Mouse (Mus musculus) lung, postnatal 36 days (tissue): ENCODE measurements at regions not wholly inside any gene's neighbourhood (a gene's known extent, or its start where the extent isn't known, plus 50 kb on each side); places are given as distances from the start of the nearest gene placed in this dataset.
A peak's percentile ranks its signal among the peaks of the same experiment; 100 is the strongest.

Experiments
- DNase-seq: peaks from one replicate; pipeline ENCODE4 v3.0.0; 2022; ENCODE audit warnings: mixed read lengths

DNA sequence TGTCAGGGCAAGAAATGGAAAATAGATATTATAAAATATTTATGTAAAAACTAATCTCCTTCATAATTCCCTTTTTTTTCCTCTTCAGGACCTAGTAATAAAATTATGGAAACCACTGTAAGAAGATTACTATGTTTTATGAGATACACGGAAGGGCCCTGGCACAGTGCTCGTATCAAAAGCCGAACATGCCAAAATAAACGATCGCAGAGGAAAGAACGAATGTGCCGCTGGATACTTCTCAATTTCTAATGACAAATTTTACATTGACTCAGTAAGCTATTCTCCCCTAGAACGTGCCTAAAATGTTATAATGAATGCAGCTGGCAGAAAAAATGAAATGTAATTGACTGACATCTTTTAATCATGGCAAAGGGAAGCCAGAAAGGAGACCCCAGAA is 257.4 kb upstream of the Daam1 start:
- no peak for DNase-seq

DNA sequence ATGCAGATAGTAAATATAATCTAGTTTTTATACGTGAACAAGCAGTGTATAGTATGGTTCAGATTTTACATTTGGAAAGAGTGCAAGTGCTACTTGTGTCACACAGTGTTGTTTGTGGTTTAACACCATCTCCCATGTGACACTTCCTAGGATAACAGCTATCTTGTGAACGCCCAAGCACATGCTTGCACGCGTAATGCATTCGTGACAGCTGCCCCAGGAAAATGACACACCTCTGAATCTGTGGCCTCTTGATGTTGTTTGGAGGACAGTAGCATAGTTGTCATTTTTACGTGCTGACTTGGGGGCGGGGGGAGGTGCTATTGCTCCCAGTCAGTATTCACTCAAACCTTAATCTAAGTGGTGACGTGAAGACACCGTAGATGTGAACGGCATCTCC is 256.2 kb upstream of the Daam1 start:
- no peak for DNase-seq

DNA sequence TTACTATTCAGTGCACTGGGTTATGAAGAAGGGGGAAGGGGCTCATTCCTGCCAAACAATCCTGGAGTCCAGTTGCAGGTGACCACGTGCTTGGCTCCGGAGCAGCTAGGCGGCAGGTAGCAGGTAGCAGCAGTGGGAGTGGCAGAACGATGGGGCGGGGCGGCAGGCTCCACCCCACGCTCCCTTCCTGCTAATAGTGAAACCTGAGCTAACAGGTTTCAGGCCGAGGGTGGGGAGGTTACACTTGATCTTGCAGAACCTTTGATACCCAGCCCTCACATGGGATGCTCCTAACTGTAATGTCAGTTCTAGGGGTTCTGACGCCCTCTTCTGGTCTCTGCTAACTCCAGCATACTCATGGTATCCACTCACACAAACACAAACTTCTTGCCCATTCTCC is 253.5 kb upstream of the Daam1 start:
- peak; percentile 73 for DNase-seq

GRCm38 (mm10) chr12:71578006-71578405 is 252.9 kb upstream of the Daam1 start:
- DNase-seq: no peak

DNA sequence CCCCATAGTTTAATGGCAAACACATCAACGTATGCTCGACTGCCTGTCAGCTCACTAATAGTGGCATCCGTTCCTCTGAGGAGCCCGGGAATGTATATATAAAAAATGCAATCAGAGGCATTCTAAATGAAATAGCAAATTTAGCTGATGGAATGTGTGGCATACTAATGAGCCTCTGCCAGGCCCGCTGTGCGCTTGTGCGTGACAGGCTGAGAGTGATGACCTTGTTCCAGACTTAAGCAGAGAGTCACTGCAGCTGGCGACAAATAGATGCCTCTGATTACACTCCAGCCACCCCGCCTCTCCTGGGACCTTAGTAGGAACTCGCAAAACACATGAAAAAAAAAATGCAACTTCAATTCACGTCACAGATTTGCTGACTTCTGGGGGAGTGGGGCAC is 252.0 kb upstream of the Daam1 start:
- DNase-seq: no peak

GRCm38 (mm10) chr12:71580532-71581290 is 250.2 kb upstream of the Daam1 start:
- DNase-seq: no peak

DNA sequence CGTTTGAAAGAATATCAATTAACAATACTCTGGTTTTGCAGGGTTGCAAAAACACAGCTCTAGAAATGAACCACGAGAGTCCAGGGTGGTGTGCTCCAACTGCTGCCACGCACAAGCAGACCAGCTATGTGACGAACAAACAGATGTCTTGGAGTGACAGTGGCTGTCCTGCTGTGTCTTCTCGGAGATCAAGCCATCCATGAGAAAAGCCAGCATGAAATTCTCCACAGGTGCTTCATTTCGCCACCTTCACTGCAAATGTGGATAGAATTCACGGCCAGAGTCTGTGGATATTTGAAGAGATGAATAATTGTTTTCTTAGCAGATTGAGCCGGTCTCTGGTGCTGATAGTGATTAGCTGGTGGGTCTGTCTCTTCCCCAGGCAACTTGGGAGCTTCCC is 246.3 kb upstream of the Daam1 start:
- DNase-seq: no peak

GRCm38 (mm10) chr12:71598641-71599040 is 232.2 kb upstream of the Daam1 start:
- no peak for DNase-seq

GRCm38 (mm10) chr12:71601091-71601690 is 229.7 kb upstream of the Daam1 start:
- DNase-seq: no peak

DNA sequence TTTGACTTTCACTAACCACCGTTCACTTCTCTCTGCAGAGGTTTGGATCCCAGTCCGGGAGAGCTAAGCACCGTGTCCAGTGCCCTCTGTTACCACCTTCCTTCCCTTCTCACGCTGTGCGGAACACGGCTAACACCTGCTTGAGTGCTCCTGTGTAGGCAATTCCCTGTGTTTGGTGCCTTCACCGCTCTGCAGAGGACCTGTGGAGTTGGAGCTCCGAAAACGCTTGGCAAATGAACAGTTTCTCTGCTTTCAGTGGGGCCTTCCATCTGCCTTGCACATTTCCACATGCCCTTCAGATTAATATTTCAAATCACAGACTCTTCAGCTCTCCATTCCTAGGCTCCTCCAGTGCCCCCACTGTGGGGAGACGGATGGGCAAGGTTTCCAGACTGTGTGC is 227.7 kb upstream of the Daam1 start:
- no peak for DNase-seq

DNA sequence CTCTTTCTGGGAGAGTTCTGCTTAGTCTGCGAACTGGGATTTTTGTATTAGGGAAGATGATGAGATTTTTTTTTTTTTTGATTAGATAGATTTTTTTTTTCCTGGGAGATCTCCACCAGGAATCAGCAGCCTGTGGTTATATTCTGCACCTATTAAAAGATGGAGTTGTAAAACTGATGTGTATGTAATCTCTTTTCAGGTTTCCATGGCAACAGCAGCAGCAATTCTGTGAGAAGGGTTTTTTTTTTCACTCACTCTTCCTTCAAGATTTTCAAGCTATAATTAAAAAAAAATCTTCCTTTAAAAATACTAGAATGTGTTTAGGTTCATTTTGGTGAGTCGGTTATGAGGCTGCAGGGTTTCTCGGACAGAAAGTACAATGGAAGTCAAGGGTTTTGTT is 224.5 kb upstream of the Daam1 start:
- DNase-seq: no peak

GRCm38 (mm10) chr12:71607966-71608365 is 222.9 kb upstream of the Daam1 start:
- DNase-seq: no peak

DNA sequence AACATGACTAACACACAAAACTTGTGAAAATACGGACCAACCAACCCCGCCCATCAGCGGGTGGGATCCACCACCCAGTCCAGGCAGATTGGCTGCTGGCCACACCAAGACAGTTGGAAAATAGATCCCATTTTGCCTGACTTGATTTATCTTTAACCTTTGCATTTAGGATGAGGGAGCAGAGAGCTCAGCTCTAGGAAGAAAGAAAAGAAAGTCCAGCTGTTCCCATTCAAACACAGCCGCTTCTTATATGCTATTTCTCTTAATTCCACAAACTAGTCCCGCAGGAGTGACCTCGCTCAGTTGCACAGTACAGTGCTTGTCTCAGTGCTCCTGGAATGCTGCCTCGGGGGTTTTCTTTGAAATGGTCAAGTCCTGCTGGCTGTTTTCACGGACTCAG is 217.6 kb upstream of the Daam1 start:
- DNase-seq: peak; percentile 30

GRCm38 (mm10) chr12:71614945-71615344 is 215.9 kb upstream of the Daam1 start:
- no peak for DNase-seq

DNA sequence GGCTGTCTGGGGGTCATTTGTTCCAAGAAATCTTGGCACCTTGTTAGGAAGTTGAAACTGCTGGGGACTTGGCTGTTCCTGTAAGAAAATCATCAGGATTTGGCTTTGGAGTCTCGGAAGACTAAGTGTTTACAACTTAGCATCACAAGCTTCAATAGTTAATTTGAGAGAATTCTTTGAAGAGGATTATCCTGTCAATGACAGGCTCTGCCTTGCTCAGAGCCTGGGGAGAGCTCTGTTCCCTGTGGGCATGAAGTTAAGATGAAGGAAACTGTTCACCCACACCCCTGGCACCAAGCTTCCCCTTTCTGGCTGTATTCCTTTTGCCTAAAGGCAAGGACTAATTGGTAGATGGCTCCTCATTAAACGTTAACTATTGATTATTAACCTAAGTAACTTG is 215.5 kb upstream of the Daam1 start:
- DNase-seq: no peak

DNA sequence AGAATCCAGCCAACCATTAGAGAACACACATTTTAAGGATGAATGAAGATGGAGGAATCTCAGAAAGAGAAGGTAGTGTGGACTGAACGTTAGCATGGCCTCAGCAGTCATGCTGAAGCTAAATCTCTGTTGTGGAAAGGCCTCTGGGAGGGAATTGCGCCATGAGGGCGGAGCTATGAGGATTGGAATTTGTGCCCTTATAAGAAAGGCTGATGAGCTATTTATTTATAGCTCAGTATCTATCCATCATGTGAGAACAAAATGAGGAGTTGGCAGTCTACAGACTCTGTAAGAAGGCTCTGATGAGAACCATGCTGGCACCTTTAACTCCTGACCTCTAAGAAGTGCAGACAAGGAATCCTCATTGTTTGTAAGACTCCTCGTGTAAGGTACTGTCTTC is 214.8 kb upstream of the Daam1 start:
- peak; percentile 61 for DNase-seq

- peak; percentile 51 for DNase-seq
Observed at GRCm38 (mm10) chr12:71618466-71618865, 212.4 kb upstream of the Daam1 start.

- DNase-seq: no peak
Observed at GRCm38 (mm10) chr12:71618956-71619355, 211.9 kb upstream of the Daam1 start.

- DNase-seq: no peak
Observed at GRCm38 (mm10) chr12:71619561-71619960, 211.3 kb upstream of the Daam1 start.

DNA sequence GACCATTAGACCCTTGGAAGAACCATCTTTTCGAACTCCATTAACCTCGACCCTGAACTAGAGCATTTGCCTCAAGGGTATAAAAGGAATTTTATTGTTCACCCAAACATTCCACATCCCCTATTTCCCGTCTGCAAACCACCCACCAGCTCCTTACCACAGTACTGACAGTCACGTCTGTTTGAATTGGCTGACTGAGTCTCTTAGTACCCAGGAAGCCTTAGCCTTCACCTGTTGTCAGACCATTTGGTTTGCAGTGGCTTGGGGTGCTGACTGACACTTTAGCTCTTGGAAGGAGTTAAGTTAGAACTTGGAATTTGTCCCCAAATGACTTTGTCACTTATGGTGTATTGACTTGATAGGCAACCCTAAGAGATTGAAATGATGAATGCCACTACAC is 209.3 kb upstream of the Daam1 start:
- DNase-seq: no peak

GRCm38 (mm10) chr12:71622761-71623160 is 208.1 kb upstream of the Daam1 start:
- DNase-seq: no peak

DNA sequence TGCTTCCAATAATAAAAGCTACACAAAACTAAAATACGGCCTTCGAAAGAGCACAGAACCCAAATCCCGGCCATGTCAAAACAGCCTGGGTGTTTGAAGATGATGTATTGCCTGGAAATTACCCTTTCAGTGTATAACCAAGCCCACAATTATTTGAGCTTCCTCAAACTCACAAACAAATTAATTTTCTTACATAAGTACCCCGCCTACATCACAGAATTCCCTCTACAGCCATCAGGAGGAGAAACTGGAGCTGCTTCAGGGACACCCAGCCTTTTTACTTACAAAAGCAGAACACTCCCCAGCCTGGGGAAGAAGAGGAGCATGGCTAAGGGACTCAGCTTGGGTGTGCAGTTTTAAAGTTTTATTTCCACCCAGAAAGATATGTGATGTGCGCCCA is 207.6 kb upstream of the Daam1 start:
- no peak for DNase-seq

DNA sequence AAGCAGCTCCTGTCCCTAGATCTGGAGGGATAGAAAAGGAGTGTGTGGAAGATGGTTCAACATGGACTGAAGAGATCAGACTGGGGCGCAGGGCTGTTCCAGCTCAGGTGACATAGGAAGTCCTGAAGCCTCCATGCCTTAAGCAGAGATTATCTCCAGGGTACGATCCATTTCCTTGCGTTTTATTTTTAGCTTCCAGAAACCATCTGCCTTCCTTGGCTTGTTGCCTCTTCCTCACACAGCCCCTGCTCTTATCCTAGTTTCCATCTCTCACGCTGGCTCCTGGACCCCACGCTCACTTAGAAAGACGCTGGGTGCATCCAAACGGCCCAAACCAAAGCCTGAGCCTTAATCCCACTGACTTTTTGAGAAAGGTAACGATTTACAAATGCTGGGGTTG is 206.8 kb upstream of the Daam1 start:
- no peak for DNase-seq

- DNase-seq: no peak
Observed at GRCm38 (mm10) chr12:71624676-71625075, 206.2 kb upstream of the Daam1 start.

DNA sequence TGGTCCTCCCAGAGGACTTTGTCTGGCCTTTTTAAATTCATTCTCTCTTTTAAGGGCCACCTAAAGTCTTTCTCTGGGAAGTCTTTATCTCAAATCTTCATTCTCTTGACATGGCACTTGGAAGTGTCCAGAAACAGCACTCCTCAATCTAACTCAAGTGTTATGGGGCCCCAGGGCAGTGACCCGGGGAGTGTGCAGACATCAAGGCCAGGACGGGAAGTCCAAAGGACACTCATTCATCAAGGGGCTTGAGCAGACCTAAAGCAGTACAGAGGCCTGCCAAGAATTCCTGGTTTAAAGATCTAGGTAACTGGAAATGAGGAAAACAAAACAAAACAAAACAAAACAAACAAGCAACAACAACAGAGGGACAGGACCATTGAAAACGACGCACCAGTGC is 205.8 kb upstream of the Daam1 start:
- no peak for DNase-seq
